Mouse (Mus musculus): ENCODE results near the gene Sidt2. TPM values are rescaled to one million over a fixed set of nuclear protein-coding genes. Genes with fewer than 3 reads are reported as not detected.
A peak's percentile ranks its signal among the peaks of the same experiment; 100 is the strongest.

Gene Sidt2
- polyA plus RNA-seq, 1 experiment from 2014 or later = 39.2 TPM

GRCm38 (mm10) chr9:45905196-45905595 is 49.9 kb downstream of the Sidt2 start:
- Histone ChIP-seq H3K27ac (replicated peaks) (peak overlapping the region; percentile 94; the same call in 1 of the 2 replicates), H3K36me3 (peaks cover 51% of the 10 kb centered on the region), H3K9ac (peak overlapping the region; percentile 96), H3K4me1 (replicated peaks) (peaks cover 33% of the 10 kb centered on the region), H3K9me3 (no peaks in the 10 kb centered on the region), H3K4me2 (peak overlapping the region; percentile 87), H3K27me3 (no peaks in the 10 kb centered on the region), H3K4me3 (peak overlapping the region; percentile 68)
- WGBS = 55% methylated on average over 4 of the region's 4 CpGs
- ATAC-seq (ENCODE audit: low read depth) = no peak

GRCm38 (mm10) chr9:45893681-45894080 is 61.4 kb downstream of the Sidt2 start:
- H3K27ac ChIP-seq (replicated peaks) = no peak overlapping the region
- no peak overlapping the region for H3K4me3 ChIP-seq
- no peaks in the 10 kb centered on the region for H3K4me1 ChIP-seq (replicated peaks)
- H3K36me3 ChIP-seq = peaks cover 94% of the 10 kb centered on the region
- no peaks in the 10 kb centered on the region for H3K27me3 ChIP-seq
- H3K4me2 ChIP-seq = no peak overlapping the region
- no peak overlapping the region for H3K9ac ChIP-seq
- no peaks in the 10 kb centered on the region for H3K9me3 ChIP-seq
- ATAC-seq (ENCODE audit: low read depth) = no peak

Small RNA genes lying within 50 kb of the gene (microRNA-seq; reads per million reads assigned to microRNA genes)
- gene Mir7087 = not detected

Other genes with a start within 250 kb of the Sidt2 start
- 13.8 and 15.2 TPM in 2 replicates for gene Cep164, start 126.6 kb downstream of the Sidt2 start, polyA plus RNA-seq (2015; fragmentation: Nextera tagmentation; extraction: Ambion mirVana)
- 44.9 and 49.2 TPM in 2 replicates for gene Bace1, start 116.7 kb downstream of the Sidt2 start, polyA plus RNA-seq (2015; fragmentation: Nextera tagmentation; extraction: Ambion mirVana)
- gene Pcsk7, start 48.8 kb downstream of the Sidt2 start, polyA plus RNA-seq (2015; fragmentation: Nextera tagmentation; extraction: Ambion mirVana) = 23.8 and 25.2 TPM in 2 replicates
- gene Rnf214, start 48.3 kb downstream of the Sidt2 start, polyA plus RNA-seq (2015; fragmentation: Nextera tagmentation; extraction: Ambion mirVana) = 82.3 and 96.2 TPM in 2 replicates
- 9.8 and 10.8 TPM in 2 replicates for gene Tagln, start 19.2 kb downstream of the Sidt2 start, polyA plus RNA-seq (2015; fragmentation: Nextera tagmentation; extraction: Ambion mirVana)
- gene Pafah1b2, start 57.4 kb upstream of the Sidt2 start, polyA plus RNA-seq (2015; fragmentation: Nextera tagmentation; extraction: Ambion mirVana) = 282 and 301 TPM in 2 replicates
- 9.3 and 9.4 TPM in 2 replicates for gene Sik3, start 57.6 kb upstream of the Sidt2 start, polyA plus RNA-seq (2015; fragmentation: Nextera tagmentation; extraction: Ambion mirVana)